Mouse (Mus musculus) spleen, adult 2 months (tissue): ENCODE measurements around the gene Cct8l1.

Experiments used
- CTCF ChIP-seq: fragments of 200-500 bp; IDR thresholded peaks from 2 replicates; pipeline ENCODE4 v1.5.1; 2011; ENCODE audit warnings: mild to moderate bottlenecking, inconsistent platforms; ENCODE audit not compliant: insufficient read depth, insufficient read length, insufficient replicate concordance; ENCODE audit errors: extremely low read depth
- POLR2A ChIP-seq: fragments of 200-500 bp; IDR thresholded peaks from 2 replicates; pipeline ENCODE4 v1.6.1; 2011; ENCODE audit warnings: low read depth, low read length, inconsistent platforms

DNA sequence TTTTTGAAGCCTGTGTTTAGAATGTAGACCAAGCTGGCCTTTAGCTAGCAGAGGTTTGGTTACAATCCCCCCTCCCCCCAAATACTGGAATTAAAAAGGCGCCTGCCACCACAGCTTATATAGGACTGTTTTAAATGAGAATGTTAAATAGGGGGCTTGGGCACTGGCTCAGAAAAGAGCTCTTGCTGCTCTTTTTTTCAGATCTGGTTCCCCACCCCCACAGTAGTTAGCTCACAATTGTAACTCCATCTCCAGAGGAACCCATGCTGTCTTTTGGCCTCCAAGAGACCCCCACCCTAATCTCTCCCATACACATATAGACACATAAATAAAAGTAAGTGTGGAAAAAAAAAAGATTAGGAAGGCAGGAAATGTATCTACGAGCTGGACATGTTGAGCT lies 20.6 kb downstream of the Cct8l1 start:
- no peak for TF ChIP-seq POLR2A
- no peak for TF ChIP-seq CTCF
